Mouse (Mus musculus) midbrain, embryonic 13.5 days (tissue): ENCODE results near the gene Zfp52. TPM values are rescaled to one million over a fixed set of nuclear protein-coding genes. Genes with fewer than 3 reads are reported as not detected.

Experiments used
- ATAC-seq: fragments of 200-750 bp; cut with Nextera tagmentation; 2 replicates; pipeline ENCODE4 v1.8.0; 2017; ENCODE audit warnings: mild to moderate bottlenecking, moderate TSS enrichment, moderate library complexity
- H3K27ac ChIP-seq: fragments of 300-500 bp; sonication (generic); 2 replicates; pipeline ENCODE4 v1.5.1; 2015; ENCODE audit warnings: inconsistent platforms, mild to moderate bottlenecking, moderate library complexity
- H3K27me3 ChIP-seq: fragments of 300-500 bp; sonication (generic); 2 replicates; pipeline ENCODE4 v1.6.1; 2015; ENCODE audit warnings: mild to moderate bottlenecking, inconsistent platforms
- H3K36me3 ChIP-seq: fragments of 300-500 bp; sonication (generic); 2 replicates; pipeline ENCODE4 v1.6.1; 2015; ENCODE audit warnings: mild to moderate bottlenecking, inconsistent platforms
- H3K4me1 ChIP-seq: fragments of 300-500 bp; sonication (generic); replicated peaks from 2 replicates; pipeline ENCODE4 v1.6.1; 2015; ENCODE audit warnings: inconsistent platforms
- H3K4me2 ChIP-seq: fragments of 300-500 bp; sonication (generic); replicated peaks from 2 replicates; pipeline ENCODE4 v1.6.1; 2015; ENCODE audit warnings: moderate library complexity, mild to moderate bottlenecking, inconsistent platforms
- H3K4me3 ChIP-seq: fragments of 300-500 bp; sonication (generic); replicated peaks from 2 replicates; pipeline ENCODE4 v1.5.1; 2015; ENCODE audit warnings: mild to moderate bottlenecking, inconsistent platforms
- H3K9ac ChIP-seq: fragments of 300-500 bp; sonication (generic); replicated peaks from 2 replicates; pipeline ENCODE4 v1.6.1; 2015; ENCODE audit warnings: mild to moderate bottlenecking, inconsistent platforms
- H3K9me3 ChIP-seq: fragments of 300-500 bp; sonication (generic); 2 replicates; pipeline ENCODE4 v1.6.1; 2016; ENCODE audit warnings: mild to moderate bottlenecking, inconsistent platforms
- WGBS: fragments of 180-500 bp; shearing (Covaris S2); methylation state at CpG from one replicate; pipeline ENCODE4 v1.1.7; 2015; 5-methylcytosine and 5-hydroxymethylcytosine counted together
- polyA plus RNA-seq: library from polyadenylated mRNA; unstranded; fragments of >200 nt; fragmentation: Nextera tagmentation; extraction: Ambion mirVana; gene quantifications from 2 replicates; pipeline ENCODE4 v1.2.1, GENCODE M21; 2015

The Zfp52 gene
- polyA plus RNA-seq: 0.84 and 1.2 TPM in 2 replicates

DNA sequence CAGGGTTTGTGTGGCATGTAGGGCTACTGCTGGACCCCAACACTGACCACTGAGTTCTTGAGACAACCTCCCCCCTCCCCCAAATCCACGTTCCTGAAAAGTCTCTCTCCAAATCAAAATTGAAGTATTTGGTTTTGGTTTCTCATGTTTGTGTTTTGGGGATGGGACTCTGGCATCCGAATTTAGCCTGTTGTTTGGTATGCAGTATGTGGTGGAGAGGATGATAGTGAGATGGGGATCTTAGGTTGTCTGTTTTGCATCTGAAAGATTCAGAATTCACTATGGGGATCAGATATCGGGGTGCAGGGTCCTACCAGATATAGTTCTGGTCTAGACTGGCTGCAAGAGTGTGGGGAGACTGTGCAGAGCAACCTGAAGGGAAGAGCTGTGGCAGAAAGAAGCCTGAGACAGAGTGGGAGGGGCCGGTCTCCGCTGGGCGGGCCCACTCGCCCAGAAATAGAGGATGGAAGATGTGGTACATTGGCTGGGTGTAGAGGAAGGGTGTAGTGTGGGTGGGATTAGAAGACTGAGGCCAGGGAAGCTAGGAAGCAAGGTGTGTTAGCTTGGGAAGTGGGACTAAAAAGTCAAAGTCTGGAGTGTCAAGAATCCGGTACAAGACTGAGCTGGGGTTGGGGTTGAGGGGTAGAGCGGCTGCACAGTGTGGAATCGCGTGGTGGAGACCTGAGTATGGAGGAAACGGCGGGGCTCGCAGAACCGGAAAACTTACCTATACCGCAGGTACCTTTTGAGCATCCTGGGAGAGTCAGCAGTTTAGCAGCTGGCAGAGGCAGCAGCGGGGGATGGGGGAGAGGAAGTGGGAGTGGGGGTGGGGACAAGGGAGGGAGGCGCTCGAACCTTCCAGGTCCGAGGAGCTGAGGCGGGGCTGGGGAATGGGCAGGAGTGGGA, at the start of gene Zfp52:
Zfp52 (plus strand) TSS at position 444 of the 906 bp plus-strand sequence.
- Histone ChIP-seq H3K4me3 (peak within 1 kb of the TSS; percentile 39), H3K4me2 (peak within 1 kb of the TSS; percentile 57), H3K4me1 (peaks cover 26% of the 10 kb centered on the region), H3K9me3 (no peaks in the 10 kb centered on the region), H3K9ac (peak within 1 kb of the TSS; percentile 53), H3K27ac (no peak within 1 kb of the TSS), H3K36me3 (no peaks in the 10 kb centered on the region), H3K27me3 (no peaks in the 10 kb centered on the region)
- ATAC-seq: peak; percentile 51
- 4% methylated on average over 21 of the region's 21 CpGs for WGBS

DNA sequence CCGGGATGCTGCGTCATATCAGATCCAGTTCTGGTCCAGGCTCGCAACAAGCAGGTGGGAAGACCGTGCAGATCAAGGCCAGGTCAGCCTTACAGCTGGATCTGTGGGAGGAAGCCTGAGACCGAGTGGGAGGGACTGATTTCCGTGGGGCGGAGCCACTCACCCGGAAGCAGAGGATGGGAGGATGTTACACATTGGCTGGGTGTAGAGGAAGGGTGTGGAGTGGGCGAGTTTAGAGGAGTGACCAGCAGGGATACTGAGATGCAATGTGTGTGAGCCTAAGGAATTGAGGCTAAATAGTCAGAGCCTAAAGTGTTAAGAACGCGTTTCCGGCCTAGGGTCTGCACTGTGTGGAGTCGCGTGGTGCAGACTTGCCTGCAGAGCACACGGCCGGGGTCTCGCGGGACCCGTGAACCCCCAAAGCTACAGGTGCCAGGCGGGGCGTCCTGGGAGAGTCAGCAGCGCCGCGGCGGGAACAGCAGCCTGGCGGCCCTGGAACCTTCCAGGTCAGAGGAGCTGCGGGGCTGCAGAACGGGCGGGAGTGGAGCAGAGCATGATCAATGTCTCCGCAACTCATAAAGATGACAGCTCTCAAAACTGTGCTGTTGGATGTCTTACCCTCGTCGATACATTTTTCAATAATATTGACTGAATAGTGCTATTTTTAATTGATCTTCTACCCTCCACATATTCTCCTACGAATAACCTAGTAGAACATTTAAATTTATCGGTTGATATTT, 46.4 kb upstream of the Zfp52 start, which contains the start of gene Zfp53:
Zfp53 (plus strand) TSS at position 239 of the 740 bp plus-strand sequence.
- ATAC-seq: peak; percentile 100
- under 1% methylated on average over 34 of the region's 34 CpGs for WGBS

DNA sequence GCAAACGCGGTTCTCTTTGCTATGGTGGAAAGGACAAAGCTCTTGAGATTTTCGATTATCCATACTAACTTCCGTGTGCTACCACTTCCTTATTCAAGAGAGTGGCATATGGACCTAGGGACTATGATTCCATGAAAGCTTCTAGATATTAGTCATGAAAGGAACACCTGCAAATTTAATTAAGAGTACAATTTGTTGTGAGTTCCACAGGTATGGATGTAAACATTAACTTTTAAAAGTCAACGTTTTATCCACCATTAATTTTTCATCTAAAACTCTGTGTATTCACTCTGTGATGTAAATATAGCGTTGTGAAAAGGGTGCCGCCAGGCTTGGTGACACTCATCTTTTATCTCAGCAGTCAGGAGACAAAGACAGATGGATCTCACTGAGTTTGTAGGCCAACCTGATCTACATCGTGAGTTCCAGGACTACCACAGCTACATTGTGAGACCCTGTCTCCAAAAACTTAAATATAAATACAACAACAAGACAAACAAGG, 45.8 kb upstream of the Zfp52 start:
- no peak overlapping the region for H3K27ac ChIP-seq
- peak overlapping the region; percentile 74 for H3K4me3 ChIP-seq
- no peaks in the 10 kb centered on the region for H3K27me3 ChIP-seq
- H3K9ac ChIP-seq: peak overlapping the region; percentile 81
- no peak for ATAC-seq
- H3K9me3 ChIP-seq: no peaks in the 10 kb centered on the region
- peaks cover 13% of the 10 kb centered on the region for H3K4me1 ChIP-seq
- H3K4me2 ChIP-seq: peak overlapping the region; percentile 67
- H3K36me3 ChIP-seq: 0 out of 2 replicates have a peak, but pooled peaks cover 2% of the 10 kb centered on the region
- WGBS: 20% methylated on average over 8 of the region's 8 CpGs

More for the DNA sequence above, 46.4 kb upstream of the Zfp52 start, which contains the start of gene Zfp53:
- H3K9ac ChIP-seq: peak within 1 kb of the TSS; percentile 81
- 0 out of 2 replicates have a peak, but pooled peaks cover 2% of the 10 kb centered on the region for H3K36me3 ChIP-seq
- peaks cover 13% of the 10 kb centered on the region for H3K4me1 ChIP-seq
- H3K27ac ChIP-seq: peak within 1 kb of the TSS; percentile 63
- H3K9me3 ChIP-seq: no peaks in the 10 kb centered on the region
- H3K4me2 ChIP-seq: peak within 1 kb of the TSS; percentile 67
- H3K27me3 ChIP-seq: no peaks in the 10 kb centered on the region
- peak within 1 kb of the TSS; percentile 74 for H3K4me3 ChIP-seq

DNA sequence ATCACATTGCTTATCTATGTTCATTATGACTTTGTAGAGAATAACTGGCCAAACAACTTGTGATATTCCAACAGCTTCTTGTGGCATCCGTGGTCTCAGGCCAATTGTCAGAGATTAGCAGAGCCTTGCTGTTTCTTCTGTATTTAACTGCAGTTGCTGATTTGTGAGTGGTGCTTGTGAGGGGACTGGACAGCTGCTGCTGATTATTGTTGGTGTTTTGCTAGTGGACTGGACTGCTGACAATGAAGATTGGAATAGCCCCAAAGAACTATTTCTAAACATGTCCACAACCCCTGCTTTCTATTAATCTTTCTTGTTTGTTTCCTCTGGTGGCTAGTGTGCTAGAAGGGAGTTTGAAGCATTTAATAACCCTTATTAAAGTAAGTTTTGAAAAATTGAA, 34.0 kb upstream of the Zfp52 start:
- no peak overlapping the region for H3K4me2 ChIP-seq
- H3K27me3 ChIP-seq: no peaks in the 10 kb centered on the region
- no peak overlapping the region for H3K4me3 ChIP-seq
- no peak overlapping the region for H3K9ac ChIP-seq
- no peaks in the 10 kb centered on the region for H3K9me3 ChIP-seq
- H3K36me3 ChIP-seq: peaks cover 17% of the 10 kb centered on the region
- H3K27ac ChIP-seq: no peak overlapping the region
- ATAC-seq: no peak
- no peaks in the 10 kb centered on the region for H3K4me1 ChIP-seq
- 83% methylated on average over 1 of the region's 1 CpGs for WGBS

DNA sequence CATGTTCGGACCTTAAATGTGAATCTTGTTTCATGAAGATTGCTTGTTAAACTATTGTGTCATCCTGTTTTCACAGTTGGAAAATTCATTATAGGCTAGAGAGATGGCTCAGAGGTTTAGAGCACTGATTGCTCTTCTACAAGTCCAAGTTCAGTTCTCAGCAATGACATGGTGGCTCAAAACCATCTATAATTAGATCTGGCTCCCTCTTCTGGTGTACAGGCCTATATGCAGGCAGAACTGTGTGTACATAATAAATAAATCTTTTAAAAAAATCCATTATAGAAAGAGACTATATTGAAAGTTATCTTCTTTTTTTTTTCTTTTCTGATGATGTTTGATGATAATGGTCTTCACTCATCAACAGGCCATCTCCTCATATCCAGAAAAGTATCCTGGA, 30.8 kb upstream of the Zfp52 start:
- H3K4me1 ChIP-seq: no peaks in the 10 kb centered on the region
- 98% methylated on average over 1 of the region's 1 CpGs for whole genome bisulfite sequencing
- H3K9ac ChIP-seq: no peak overlapping the region
- no peaks in the 10 kb centered on the region for H3K9me3 ChIP-seq
- no peak overlapping the region for H3K4me2 ChIP-seq
- H3K27me3 ChIP-seq: no peaks in the 10 kb centered on the region
- ATAC-seq: no peak
- H3K27ac ChIP-seq: no peak overlapping the region
- peaks cover 32% of the 10 kb centered on the region for H3K36me3 ChIP-seq
- no peak overlapping the region for H3K4me3 ChIP-seq

GRCm38 (mm10) chr17:21506258-21506657, 29.1 kb upstream of the Zfp52 start:
- ATAC-seq: no peak
- Histone ChIP-seq H3K36me3 (peaks cover 34% of the 10 kb centered on the region), H3K27ac (no peak overlapping the region), H3K4me1 (no peaks in the 10 kb centered on the region), H3K27me3 (no peaks in the 10 kb centered on the region), H3K4me3 (no peak overlapping the region), H3K9me3 (no peaks in the 10 kb centered on the region), H3K9ac (no peak overlapping the region), H3K4me2 (no peak overlapping the region)
- over 99% methylated on average over 3 of the region's 3 CpGs for WGBS

GRCm38 (mm10) chr17:21509756-21510155, 25.6 kb upstream of the Zfp52 start:
- Histone ChIP-seq H3K4me3 (no peak overlapping the region), H3K9ac (no peak overlapping the region), H3K36me3 (peaks cover 39% of the 10 kb centered on the region), H3K4me1 (no peaks in the 10 kb centered on the region), H3K9me3 (no peaks in the 10 kb centered on the region), H3K4me2 (no peak overlapping the region), H3K27me3 (no peaks in the 10 kb centered on the region), H3K27ac (no peak overlapping the region)
- no peak for ATAC-seq

DNA sequence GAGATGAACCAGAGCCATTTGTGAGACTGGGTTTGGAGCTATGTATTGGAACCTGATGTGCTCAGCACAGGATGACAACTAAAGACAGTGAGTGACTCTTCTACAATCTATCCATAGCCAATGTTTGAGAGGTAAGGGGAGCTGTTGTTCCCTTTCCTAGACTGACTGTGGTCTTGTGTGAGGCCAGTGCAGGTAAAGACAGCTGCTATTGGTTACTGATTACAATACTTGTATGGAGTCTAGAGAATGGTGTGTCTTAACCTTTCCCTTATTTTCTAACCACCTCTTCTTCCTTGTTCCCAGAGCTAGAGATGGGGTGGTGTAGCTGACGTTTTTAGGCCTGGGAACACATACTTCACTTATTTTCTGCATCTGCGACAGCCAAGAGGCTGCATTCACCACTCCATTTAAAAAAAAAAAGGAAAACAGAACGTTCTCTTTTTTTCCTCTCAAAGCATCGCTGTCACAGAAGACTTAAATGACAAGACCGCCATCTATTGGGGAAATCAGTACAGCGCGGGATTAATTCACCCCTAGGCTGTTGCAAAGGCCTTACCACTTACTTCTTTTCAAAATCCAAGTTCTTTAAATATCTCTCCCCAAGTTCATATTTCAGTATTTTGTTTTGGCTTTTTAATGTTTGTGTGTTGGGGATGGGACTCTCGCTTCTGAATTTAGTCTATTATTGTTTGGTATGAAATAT, 19.8 kb upstream of the Zfp52 start:
- WGBS: 2% methylated on average over 8 of the region's 8 CpGs
- Histone ChIP-seq H3K27ac (peak overlapping the region; percentile 58), H3K9ac (peak overlapping the region; percentile 57), H3K4me3 (peak overlapping the region; percentile 60), H3K9me3 (no peaks in the 10 kb centered on the region), H3K4me2 (peak overlapping the region; percentile 79), H3K4me1 (peaks cover 12% of the 10 kb centered on the region), H3K36me3 (peaks cover 8% of the 10 kb centered on the region; the same call in 1 of the 2 replicates), H3K27me3 (no peaks in the 10 kb centered on the region)
- ATAC-seq: peak; percentile 55

- no peaks in the 10 kb centered on the region for H3K9me3 ChIP-seq
- under 1% methylated on average over 37 of the region's 37 CpGs for WGBS
Observed at GRCm38 (mm10) chr17:21516201-21517129, 18.9 kb upstream of the Zfp52 start.

GRCm38 (mm10) chr17:21517130-21517671, 18.1 kb upstream of the Zfp52 start:
- H3K4me2 ChIP-seq: peak overlapping the region; percentile 79
- 0 out of 2 replicates have a peak, but pooled peaks cover 2% of the 10 kb centered on the region for H3K36me3 ChIP-seq
- WGBS: 42% methylated on average over 4 of the region's 4 CpGs
- peak; percentile 28 for ATAC-seq
- H3K4me3 ChIP-seq: peak overlapping the region; percentile 60
- H3K4me1 ChIP-seq: peaks cover 12% of the 10 kb centered on the region
- peak overlapping the region; percentile 56 for H3K9ac ChIP-seq
- peak overlapping the region; percentile 81; the same call in 1 of the 2 replicates for H3K27ac ChIP-seq
- H3K27me3 ChIP-seq: no peaks in the 10 kb centered on the region
- no peaks in the 10 kb centered on the region for H3K9me3 ChIP-seq

More at GRCm38 (mm10) chr17:21516201-21517129, 18.9 kb upstream of the Zfp52 start:
- Histone ChIP-seq H3K9ac (peak overlapping the region; percentile 56), H3K36me3 (0 out of 2 replicates have a peak, but pooled peaks cover 5% of the 10 kb centered on the region), H3K4me2 (peak overlapping the region; percentile 79), H3K27ac (peak overlapping the region; percentile 81), H3K4me1 (peaks cover 12% of the 10 kb centered on the region), H3K27me3 (no peaks in the 10 kb centered on the region), H3K4me3 (peak overlapping the region; percentile 60)
- peak; percentile 92 for ATAC-seq
